In genomic region chr5:67669436-67669896, GRCm38 (mm10) we compare ENCODE assay signal across 8 mouse cellular contexts.
DNase-seq lines count a peak whose midpoint lies in the region.

No protein-coding gene starts in this region.

- peak; percentile 13 to 18 for DNase-seq in gastrocnemius, adult 8-10 months (ENCODE audit: low spot score in 2 of 2)
- no peak for DNase-seq in gastrocnemius, postnatal 10 days
- DNase-seq in adrenal gland, adult 2 months, result peak; percentile 56
- DNase-seq in cerebellum, postnatal 10 days, result peak; percentile 13 to 23
- peak; percentile 19 to 38 for DNase-seq in kidney, adult 8-10 months
- no peak for DNase-seq in embryo, embryonic 9.5 days (ENCODE audit: extremely low spot score)
- no peak for DNase-seq in left cerebral cortex, adult 9 months (ENCODE audit: low spot score in 2 of 2)
- no peak for DNase-seq in layer of hippocampus, adult 9-11 months

Comparison
In these comparisons a context has a peak if more than half of its experiments do, and no peak if none do; other contexts are left out.
1. DNase-seq: peak in gastrocnemius, adult 8-10 months (2 of 2), adrenal gland, adult 2 months (single experiment), cerebellum, postnatal 10 days (2 of 2) and kidney, adult 8-10 months (2 of 2); none in gastrocnemius, postnatal 10 days (single experiment), embryo, embryonic 9.5 days (single experiment), left cerebral cortex, adult 9 months (0 of 2) and layer of hippocampus, adult 9-11 months (single experiment).